Mouse (Mus musculus) urinary bladder, postnatal 36 days (tissue): ENCODE data around the gene Ccl9.

Experiments used
- DNase-seq, 2 experiments: peaks; one replicate each; pipeline ENCODE4 v3.0.0; 2022; ENCODE audit warnings: low spot score in 2 of 2, mixed read lengths in 1 of 2

The Ccl9 gene

GRCm38 (mm10) chr11:83578186-83578760 is at the start of gene Ccl9:
TSS of gene Ccl9 (minus strand) at chr11:83578636.
- DNase-seq = no peak

DNA sequence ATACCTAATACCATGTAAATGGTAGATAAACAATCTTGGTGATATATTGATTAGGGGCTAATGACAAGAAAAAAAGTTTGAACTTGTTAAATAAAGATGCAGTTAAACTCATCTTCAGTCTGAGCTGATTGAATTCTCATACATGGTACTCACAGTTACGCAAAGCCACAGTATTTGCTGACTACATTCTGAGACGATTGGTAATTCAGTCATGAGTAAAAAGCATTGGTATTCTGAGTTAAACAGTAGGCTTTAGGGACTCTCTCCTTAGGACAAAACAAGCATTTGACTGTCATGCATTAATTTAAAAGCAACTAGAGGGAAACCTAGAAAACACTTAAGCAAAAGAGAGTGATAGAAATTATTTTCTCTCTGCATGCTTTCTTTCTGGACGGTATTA is 45.1 kb upstream of the Ccl9 start:
- no peak for DNase-seq

DNA sequence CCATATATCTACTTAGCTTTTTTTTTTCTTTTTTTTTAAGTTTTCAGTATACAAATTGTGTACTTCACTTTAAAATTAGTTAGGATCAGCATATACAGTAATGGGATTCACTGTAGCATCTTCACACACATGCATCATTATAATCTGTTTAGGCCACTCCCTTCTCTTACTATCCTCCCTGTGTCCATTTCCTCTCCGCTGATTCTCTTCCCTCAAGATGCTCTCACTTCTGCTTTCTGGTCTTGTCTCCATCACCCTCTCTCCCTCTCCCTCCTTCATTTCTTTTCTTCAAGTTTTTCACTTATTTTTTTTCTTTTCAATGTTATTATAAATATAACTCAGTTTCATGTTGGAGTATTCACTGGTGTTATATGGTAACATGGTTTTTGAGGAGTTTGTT is 40.6 kb upstream of the Ccl9 start:
- no peak for DNase-seq

DNA sequence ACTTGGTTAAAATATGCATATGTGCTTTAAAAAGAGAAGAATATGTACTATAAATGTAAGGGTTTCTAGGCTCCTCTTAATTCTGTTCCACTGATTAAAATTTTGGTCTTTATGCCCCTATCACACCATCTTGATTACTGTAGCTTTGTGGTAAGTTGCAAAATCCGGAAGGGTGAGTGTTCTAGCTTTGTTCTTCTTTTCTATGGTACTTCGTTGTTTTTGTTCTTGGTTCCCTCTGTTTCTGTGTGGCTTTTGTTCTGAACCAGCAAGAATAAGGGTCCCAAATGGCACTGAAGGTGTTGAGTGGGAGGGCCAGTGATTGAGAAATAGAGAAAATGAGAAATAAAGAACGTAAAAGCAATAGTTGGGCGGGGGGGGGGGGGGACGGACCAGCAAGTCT is 39.8 kb upstream of the Ccl9 start:
- no peak for DNase-seq

- DNase-seq = no peak
Observed at GRCm38 (mm10) chr11:83616586-83616985, 38.1 kb upstream of the Ccl9 start.

DNA sequence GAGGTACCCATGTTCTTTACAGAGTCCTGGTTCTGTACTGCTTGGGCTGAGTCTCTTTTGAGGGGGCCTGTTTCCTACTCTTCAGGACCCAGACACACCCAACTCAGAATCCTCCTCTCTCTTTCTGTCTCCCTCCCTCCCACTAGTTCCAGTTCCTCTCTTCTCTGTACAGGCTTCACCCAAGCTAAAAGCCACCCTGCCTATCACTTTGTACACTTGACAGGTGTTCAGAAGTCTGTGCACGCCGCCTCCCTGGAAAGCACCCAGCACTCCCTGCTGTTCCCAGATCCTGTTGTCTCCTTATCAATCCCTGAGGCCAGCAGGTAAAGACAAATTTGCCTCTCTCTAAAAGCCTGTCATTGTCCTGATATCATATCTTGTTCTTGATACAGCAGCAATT is 32.5 kb upstream of the Ccl9 start:
- no peak for DNase-seq

DNA sequence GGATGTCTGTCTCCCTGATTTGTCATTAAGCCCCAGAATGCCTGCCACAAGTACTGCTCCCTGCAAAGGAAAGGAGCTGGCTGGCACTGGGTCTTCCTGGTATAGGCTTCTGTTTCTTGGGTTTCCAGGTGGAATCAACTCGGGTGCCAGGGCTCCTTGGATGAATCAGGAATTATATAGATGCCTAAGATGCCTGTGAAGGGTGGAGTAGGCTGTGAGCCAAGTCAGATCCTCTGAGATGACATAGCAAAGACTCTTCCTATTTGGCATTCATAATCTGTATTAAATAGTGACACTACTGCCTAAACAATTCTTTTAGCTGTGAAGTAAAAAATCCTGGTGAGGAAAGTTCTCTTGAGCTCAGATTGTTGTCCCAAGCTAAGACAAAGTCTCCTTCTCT is 28.0 kb upstream of the Ccl9 start:
- no peak for DNase-seq

- DNase-seq = no peak
Observed at GRCm38 (mm10) chr11:83605535-83605934, 27.1 kb upstream of the Ccl9 start.

DNA sequence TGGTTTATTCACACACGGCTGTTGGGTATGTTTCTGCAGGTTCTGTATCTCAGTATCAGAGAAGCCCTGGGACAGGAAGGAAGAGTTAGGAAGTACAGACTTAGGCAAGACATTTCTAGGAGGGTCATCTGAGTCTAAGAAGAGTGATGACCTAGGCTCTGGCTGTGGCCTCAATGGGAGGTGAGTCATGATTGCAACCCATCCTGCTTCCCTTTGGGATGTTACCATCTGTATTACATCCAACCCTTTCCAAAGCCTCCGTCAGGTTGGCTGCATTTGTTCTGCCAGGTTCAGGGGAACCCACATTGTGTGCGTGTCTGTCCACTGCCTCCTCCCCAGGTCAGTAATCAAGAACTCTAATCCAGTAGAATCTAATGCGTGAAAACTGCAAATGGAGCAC is 26.3 kb upstream of the Ccl9 start:
- DNase-seq = no peak

DNA sequence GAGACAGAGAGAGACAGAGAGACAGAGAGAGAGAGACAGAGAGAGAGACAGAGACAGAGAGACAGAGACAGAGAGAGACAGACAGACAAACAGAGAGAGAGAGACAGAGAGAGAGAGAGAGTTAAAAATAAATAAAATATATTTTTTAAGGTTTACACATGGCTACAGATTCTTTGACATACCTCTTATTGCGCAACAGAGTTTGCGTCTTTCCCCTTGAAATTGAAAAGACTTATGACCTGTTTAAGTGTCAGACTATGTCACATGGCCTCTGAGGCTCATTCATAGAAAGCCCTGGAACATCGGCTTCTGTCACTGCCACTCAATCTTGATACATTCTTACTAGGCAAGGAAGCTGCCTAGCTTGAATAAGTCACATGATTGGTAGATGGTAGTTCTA is 25.0 kb upstream of the Ccl9 start:
- DNase-seq = no peak

DNA sequence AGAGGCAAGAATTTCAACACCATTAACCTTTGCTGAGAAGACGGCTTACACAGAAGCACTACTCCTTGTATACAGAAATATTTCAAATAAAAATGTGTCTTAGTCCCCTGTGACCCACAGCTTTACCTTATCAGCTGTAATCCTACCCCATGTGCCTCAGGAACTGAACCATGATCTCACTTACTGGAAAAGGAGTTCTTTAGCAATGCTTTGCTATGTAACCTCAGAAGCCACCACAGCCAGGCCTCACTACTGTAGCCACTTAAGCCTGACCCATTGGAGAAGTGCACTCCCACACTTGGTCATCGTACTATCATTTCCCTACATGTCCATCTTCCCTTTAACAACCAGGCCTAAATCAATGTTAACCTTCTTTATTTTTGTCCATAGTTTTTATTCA is 22.1 kb upstream of the Ccl9 start:
- DNase-seq = no peak

GRCm38 (mm10) chr11:83598991-83599390 is 20.6 kb upstream of the Ccl9 start:
- no peak for DNase-seq

DNA sequence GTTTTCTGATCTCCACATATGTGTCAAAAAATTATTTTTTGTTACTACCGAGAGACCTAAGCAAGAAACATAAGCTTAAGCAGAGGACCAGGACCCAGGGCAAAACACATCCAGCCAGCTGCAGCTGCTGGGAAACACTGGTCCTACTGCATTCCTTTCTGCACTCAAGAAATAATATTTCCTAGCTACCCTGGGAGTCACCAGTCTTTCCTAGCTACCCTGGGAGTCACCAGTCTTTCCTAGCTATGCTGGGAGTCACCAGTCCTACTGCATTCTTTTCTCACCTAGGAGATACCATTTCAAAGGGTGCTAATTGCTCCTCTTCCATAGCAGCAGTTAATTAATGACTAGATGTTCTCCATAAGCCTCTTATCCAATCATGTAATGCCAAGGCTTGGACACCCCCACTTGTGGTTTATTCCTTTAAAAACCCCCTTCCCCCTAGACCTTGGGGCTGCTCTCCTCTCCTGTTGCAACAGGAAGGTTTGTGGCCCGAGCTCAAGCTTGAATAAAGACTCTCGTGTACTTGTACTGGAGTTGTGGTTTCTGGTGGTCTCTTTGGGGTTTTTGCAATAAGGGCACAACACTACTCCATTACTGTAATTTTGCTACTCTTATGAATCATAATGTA is 19.9 kb upstream of the Ccl9 start:
- DNase-seq = no peak

DNA sequence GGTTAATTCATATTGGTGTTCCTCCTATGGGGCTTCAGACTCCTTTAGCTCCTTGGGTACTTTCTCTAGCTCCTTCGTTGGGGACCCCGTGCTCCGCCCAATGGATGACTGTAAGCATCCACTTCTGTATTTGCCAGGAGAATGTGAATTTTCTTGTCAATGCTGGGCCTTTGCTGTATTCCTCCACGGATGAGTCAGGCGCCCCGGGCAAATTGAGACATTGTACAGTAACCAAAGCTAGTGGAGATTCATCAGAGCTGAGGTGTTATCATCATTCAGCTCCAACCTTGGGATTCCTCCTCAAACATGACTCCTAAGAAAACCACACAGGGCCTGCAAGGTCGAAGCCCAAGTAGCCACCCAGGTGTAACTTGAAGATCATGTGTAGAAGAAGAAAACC is 19.4 kb upstream of the Ccl9 start:
- DNase-seq = no peak

DNA sequence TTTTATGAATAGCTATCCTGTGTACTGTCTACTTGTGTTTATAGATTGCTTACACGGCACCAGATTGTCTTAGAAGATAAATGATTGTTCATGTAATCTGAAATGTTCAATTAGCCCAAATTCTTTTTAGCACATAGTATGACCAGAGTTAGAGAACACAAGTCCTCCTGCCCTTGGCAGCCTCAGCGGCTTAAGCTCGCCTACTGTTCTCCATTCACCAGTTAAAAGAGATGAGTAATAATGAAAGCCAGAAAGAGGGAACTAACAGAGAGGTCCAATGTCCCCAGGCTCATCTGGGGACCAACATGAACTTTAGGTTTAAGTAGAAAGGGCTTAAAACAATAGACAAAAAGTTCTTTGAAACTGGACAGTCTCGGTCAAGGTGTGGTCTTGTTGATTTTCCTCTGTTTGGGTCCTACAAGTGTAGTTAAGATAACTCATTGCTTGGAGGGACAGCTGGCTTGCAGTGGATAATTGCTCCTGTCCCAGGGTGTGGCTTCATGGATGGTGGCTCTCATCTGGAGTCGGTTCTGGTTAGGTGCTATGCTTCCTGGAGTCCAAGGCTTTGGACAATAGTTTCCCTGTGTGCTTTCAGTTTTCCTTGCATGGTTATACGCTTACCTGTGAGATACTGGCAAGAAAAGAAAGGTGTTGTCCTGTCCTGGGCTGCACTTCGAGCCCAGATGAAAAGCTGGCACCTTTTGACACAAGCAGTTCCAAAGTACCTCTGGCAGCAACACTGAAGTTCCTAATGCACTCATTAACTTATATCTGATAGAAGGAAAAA is 17.4 kb upstream of the Ccl9 start:
- no peak for DNase-seq

- DNase-seq = no peak
Observed at GRCm38 (mm10) chr11:83593453-83593852, 15.0 kb upstream of the Ccl9 start.

DNA sequence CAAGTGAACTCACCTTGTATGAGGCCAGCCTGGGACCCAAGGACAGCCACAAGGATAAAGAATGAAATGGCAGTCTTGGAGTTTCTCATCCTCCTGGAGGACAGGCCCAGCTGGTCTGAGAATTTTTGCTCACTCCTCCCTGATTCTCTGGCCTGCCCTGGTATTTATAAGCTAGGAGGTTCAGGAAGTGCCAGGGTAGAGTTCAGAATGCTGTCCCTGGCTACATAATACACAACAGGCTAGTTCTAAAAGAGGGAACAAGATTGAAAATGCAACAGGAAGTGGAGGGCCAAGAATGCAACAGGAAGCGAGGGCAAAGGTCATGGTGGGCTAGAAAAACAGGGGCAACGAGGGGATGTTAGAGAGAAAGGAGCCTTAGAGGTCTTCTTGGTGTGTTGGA is 14.4 kb upstream of the Ccl9 start, which contains the start of gene Ccl6:
Ccl6 (minus strand) TSS at position 235 of the 400 bp plus-strand sequence.
- DNase-seq = no peak

DNA sequence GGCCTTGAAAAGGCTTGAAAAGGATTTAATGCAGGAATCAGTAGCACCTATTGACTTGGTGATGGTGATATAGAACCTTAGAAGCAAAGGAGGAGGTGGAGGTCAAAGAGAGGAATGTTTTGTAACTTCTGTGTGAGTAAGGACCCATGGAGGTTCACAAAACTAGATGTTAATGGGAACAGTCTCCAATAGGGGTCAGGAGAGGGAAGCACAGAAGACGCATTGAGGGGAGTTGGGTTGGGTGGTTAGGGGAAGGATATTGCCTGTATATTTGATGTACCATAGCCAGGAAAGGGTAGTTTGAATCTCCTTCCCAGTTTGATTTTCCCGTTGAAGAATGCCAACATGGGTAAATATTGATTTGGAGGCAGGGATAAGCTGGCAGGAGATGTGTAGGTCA is 5.8 kb upstream of the Ccl9 start:
- no peak for DNase-seq

DNA sequence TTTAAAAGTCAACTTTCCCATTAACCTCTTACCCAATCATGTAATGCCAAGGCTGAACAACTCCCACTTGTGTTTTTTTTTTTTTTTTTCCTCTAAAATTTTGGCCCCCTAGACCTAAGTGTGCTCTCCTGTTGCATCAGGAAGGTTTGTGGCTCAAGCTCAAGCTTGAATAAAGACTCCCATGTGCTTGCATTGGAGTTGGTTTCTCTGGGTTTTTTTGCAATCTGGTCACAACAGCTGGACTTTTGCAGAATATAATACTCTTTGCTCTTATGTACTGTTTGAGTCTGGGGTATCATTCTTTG is 5.0 kb upstream of the Ccl9 start:
- no peak for DNase-seq

- DNase-seq = no peak
Observed at GRCm38 (mm10) chr11:83582626-83583449, 4.4 kb upstream of the Ccl9 start.

DNA sequence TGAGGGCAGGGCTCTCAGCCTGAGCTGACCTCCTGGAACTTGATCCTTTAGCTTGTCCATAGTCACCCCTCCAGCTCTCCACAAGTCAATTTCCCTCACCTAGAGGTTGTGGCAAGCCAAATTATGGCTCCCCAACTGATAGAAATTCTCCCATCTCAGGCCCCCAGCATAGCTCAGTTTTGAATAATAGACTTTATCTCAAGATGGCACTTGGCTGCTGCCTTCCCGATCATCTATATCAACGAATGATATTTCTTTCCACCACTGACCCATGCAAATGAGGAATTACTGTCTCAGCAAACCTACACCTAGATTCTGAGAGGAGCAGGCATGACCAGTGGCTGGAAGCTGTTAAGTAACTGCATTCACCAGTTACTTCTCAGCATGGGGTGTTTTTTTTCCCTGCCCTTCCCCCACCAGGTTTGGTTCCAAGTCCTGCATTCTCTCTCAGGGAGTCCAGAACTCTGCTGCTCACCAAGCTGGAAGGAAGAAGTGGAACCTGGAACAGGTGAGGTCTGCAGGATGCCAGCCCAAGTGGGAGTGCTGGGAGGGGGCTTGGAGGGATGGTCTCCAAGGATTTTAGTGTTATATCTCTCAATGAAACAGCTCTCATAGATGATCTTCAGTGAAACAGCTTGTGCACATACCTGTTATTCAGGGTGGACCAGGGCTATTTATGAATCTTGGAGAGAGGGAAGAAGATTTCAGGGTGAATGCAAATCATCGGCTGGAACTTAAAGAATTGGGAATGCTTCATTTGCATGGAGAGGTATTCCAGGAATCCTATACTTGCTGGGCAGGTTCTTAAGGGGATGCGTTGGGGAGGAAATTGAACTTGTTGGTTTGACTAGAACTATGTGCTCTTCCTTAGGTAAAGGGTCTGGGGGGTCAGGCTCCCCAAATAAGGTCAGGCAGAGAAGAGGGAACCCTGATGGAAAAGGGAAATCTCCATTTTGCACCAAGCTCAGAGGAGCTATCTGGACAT is 3.5 kb upstream of the Ccl9 start:
- DNase-seq = no peak
